Mouse (Mus musculus): Measurements from ENCODE around the gene Tmed11. TPM values are rescaled to one million over a fixed set of nuclear protein-coding genes. Genes with fewer than 3 reads are reported as not detected.

Gene Tmed11
- polyA plus RNA-seq, 1 experiment from 2014 or later: not detected

- no peak for DNase-seq
- Histone ChIP-seq H3K4me2 (no peak overlapping the region), H3K27ac (no peak overlapping the region), H3K36me3 (no peaks in the 10 kb centered on the region), H3K27me3 (no peaks in the 10 kb centered on the region), H3K9ac (no peak overlapping the region), H3K9me3 (replicated peaks) (no peaks in the 10 kb centered on the region), H3K4me3 (replicated peaks) (no peak overlapping the region), H3K4me1 (replicated peaks) (peaks cover 3% of the 10 kb centered on the region)
- WGBS (ENCODE audit: insufficient replicate concordance): 67% methylated on average over 3 of the region's 3 CpGs
- ATAC-seq (ENCODE audit: low read depth): no peak
Measured at GRCm38 (mm10) chr5:108744629-108745028, 50.5 kb downstream of the Tmed11 start.

GRCm38 (mm10) chr5:108743856-108744255, 51.3 kb downstream of the Tmed11 start:
- DNase-seq (no peak), ATAC-seq (ENCODE audit: low read depth) (no peak)
- Histone ChIP-seq H3K4me1 (replicated peaks) (no peaks in the 10 kb centered on the region; the same call in none of the 2 replicates), H3K9me3 (replicated peaks) (no peaks in the 10 kb centered on the region), H3K27ac (no peak overlapping the region), H3K36me3 (no peaks in the 10 kb centered on the region), H3K27me3 (no peaks in the 10 kb centered on the region), H3K9ac (no peak overlapping the region), H3K4me3 (replicated peaks) (no peak overlapping the region), H3K4me2 (no peak overlapping the region)
- WGBS (ENCODE audit: insufficient replicate concordance): 64% methylated on average over 2 of the region's 2 CpGs

DNA sequence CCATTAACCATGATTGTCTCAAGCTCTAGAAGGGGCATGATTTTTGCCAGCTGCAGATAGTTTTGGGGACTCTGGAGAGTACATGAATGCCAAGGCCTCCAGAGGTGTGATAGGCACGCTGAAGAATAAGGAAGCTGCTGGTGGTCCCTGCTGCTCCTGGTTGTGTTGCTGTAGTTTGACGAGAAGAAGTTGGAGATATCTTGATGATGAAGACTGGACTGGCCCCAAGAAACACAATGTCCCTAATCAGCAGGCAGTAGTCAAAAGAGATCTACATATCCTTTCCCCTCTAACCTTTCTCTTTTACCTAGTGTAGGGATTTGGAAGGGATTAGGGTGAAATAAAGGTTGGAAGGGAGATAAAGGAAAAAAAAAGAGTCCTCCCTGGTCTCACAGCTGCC, 52.6 kb downstream of the Tmed11 start:
- WGBS (ENCODE audit: insufficient replicate concordance): 45% methylated on average over 2 of the region's 2 CpGs
- Histone ChIP-seq H3K27ac (no peak overlapping the region), H3K27me3 (no peaks in the 10 kb centered on the region), H3K36me3 (no peaks in the 10 kb centered on the region), H3K4me1 (replicated peaks) (no peaks in the 10 kb centered on the region; the same call in 1 of the 2 replicates), H3K4me3 (replicated peaks) (no peak overlapping the region), H3K4me2 (no peak overlapping the region), H3K9ac (no peak overlapping the region), H3K9me3 (replicated peaks) (no peaks in the 10 kb centered on the region)
- ATAC-seq (ENCODE audit: low read depth) (no peak), DNase-seq (no peak)

DNA sequence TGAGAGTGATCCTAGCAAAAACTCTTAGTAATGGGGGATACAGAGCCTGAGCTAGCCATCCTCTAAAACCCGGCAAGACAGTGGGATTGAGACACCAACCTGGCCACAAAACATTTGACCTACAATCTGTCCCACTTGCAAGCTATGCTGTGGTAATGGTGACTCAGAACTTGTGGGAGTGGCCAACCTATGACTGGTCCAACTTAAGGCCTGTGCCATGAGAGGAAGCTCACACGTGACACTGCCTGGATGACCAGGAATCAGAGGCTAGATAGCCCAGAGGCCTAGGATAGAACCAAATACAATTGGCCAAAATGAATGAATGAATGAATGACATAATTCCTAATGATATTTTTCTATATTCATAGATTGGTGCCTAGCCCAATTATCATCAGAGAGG, 53.3 kb downstream of the Tmed11 start:
- ATAC-seq (ENCODE audit: low read depth) (no peak), DNase-seq (no peak)
- Histone ChIP-seq H3K4me2 (no peak overlapping the region), H3K27me3 (no peaks in the 10 kb centered on the region), H3K36me3 (no peaks in the 10 kb centered on the region), H3K4me3 (replicated peaks) (no peak overlapping the region), H3K27ac (no peak overlapping the region), H3K9me3 (replicated peaks) (no peaks in the 10 kb centered on the region), H3K4me1 (replicated peaks) (0 out of 2 replicates have a peak, but pooled peaks cover 3% of the 10 kb centered on the region), H3K9ac (no peak overlapping the region)
- WGBS (ENCODE audit: insufficient replicate concordance): 54% methylated on average over 2 of the region's 2 CpGs

GRCm38 (mm10) chr5:108727425-108727824, 67.7 kb downstream of the Tmed11 start:
- peaks cover 6% of the 10 kb centered on the region; the same call in 1 of the 2 replicates for H3K27me3 ChIP-seq
- H3K36me3 ChIP-seq: no peaks in the 10 kb centered on the region
- no peak overlapping the region for H3K9ac ChIP-seq
- 82% methylated on average over 1 of the region's 1 CpGs for WGBS (ENCODE audit: insufficient replicate concordance)
- ATAC-seq (ENCODE audit: low read depth) (peak; percentile 51), DNase-seq (no peak)
- H3K27ac ChIP-seq: no peak overlapping the region
- H3K4me2 ChIP-seq: no peak overlapping the region
- H3K4me1 ChIP-seq (replicated peaks): peaks cover 6% of the 10 kb centered on the region; the same call in 1 of the 2 replicates
- no peak overlapping the region for H3K4me3 ChIP-seq (replicated peaks)
- no peaks in the 10 kb centered on the region for H3K9me3 ChIP-seq (replicated peaks)

Other genes starting within 250 kb of the Tmed11 start
- 0.06 and 0.09 TPM in 2 replicates for gene Cplx1, start 245.3 kb downstream of the Tmed11 start, polyA plus RNA-seq (2015; fragmentation: Nextera tagmentation; extraction: Ambion mirVana)
- 23.1 and 33.3 TPM in 2 replicates for gene Gak, start 165.6 kb downstream of the Tmed11 start, polyA plus RNA-seq (2015; fragmentation: Nextera tagmentation; extraction: Ambion mirVana)
- 12.9 and 13.9 TPM in 2 replicates for gene Tmem175, start 165.6 kb downstream of the Tmed11 start, polyA plus RNA-seq (2015; fragmentation: Nextera tagmentation; extraction: Ambion mirVana)
- 3.4 and 3.8 TPM in 2 replicates for gene Idua, start 135.0 kb downstream of the Tmed11 start, polyA plus RNA-seq (2015; fragmentation: Nextera tagmentation; extraction: Ambion mirVana)
- gene Dgkq, start 125.7 kb downstream of the Tmed11 start, polyA plus RNA-seq (2015; fragmentation: Nextera tagmentation; extraction: Ambion mirVana): 2.9 and 3.6 TPM in 2 replicates
- gene Slc26a1, start 119.8 kb downstream of the Tmed11 start, polyA plus RNA-seq (2015; fragmentation: Nextera tagmentation; extraction: Ambion mirVana): 12.0 and 12.7 TPM in 2 replicates
- 7.5 and 8.8 TPM in 2 replicates for gene Fgfrl1, start 103.0 kb downstream of the Tmed11 start, polyA plus RNA-seq (2015; fragmentation: Nextera tagmentation; extraction: Ambion mirVana)
- gene Rnf212, start 20.4 kb downstream of the Tmed11 start, polyA plus RNA-seq (2015; fragmentation: Nextera tagmentation; extraction: Ambion mirVana): 4.1 and 4.7 TPM in 2 replicates
- not detected in 2 replicates for gene Vmn2r8, start 13.5 kb upstream of the Tmed11 start, polyA plus RNA-seq (2015; fragmentation: Nextera tagmentation; extraction: Ambion mirVana)
- gene Vmn2r9, start 57.2 kb upstream of the Tmed11 start, polyA plus RNA-seq (2015; fragmentation: Nextera tagmentation; extraction: Ambion mirVana): not detected in 2 replicates
- gene Vmn2r10, start 211.2 kb upstream of the Tmed11 start, polyA plus RNA-seq (2015; fragmentation: Nextera tagmentation; extraction: Ambion mirVana): not detected in 2 replicates